8 mouse cellular contexts compared by ENCODE assay signal in genomic region chr17:21909456-21910052, GRCm38 (mm10). TPM values are rescaled to one million over a fixed set of nuclear protein-coding genes. Genes with fewer than 3 reads are reported as not detected.
DNase-seq lines count a peak whose midpoint lies in the region; ATAC-seq lines count a peak whose summit lies in the region.
"Not testable (repeated sequence)": the region's sequence is repeated elsewhere in the genome, so short reads cannot be mapped to it uniquely, and the experiment has no call there.

TSS of gene Zfp995 (minus strand) at chr17:21909926.

- DNase-seq in R1 (ENCODE audit: low read depth, low spot score), result peak; percentile 89
- DNase-seq in cerebellum, postnatal 25 days, result peak; percentile 68 to 72
- DNase-seq in frontal cortex, postnatal 25 days (ENCODE audit: low spot score in 2 of 2), result peak; percentile 23 to 50
- peak; percentile 63 for DNase-seq in hindbrain, embryonic 14.5 days (ENCODE audit: low spot score)
- DNase-seq in layer of hippocampus, postnatal 36 days, result peak; percentile 52 to 54
- DNase-seq in lung, postnatal 25 days (ENCODE audit: low spot score), result peak; percentile 84
- peak; percentile 29 for DNase-seq in retina, adult 2 months (ENCODE audit: low read depth, low spot score)
- DNase-seq in thymus, postnatal 4 days, result peak; percentile 67

- H3K4me1 ChIP-seq in hindbrain, embryonic 14.5 days (replicated peaks; ENCODE audit: control insufficient read depth, insufficient read depth, low read length), result not testable (repeated sequence)

- peak within 1 kb of the TSS; percentile 67 for H3K27ac ChIP-seq in hindbrain, embryonic 14.5 days

- H3K4me2 ChIP-seq in hindbrain, embryonic 14.5 days (replicated peaks), result peak within 1 kb of the TSS; percentile 79

- H3K36me3 ChIP-seq in hindbrain, embryonic 14.5 days (replicated peaks; ENCODE audit: control insufficient read depth, insufficient read depth), result not testable (repeated sequence)

- ATAC-seq in hindbrain, embryonic 14.5 days (ENCODE audit: low FRiP score), result peak; percentile 99

- H3K9me3 ChIP-seq in hindbrain, embryonic 14.5 days (ENCODE audit: control insufficient read depth, low read length), result not testable (repeated sequence)

- H3K4me3 ChIP-seq in hindbrain, embryonic 14.5 days (replicated peaks; ENCODE audit: low read length), result peak within 1 kb of the TSS; percentile 73

- H3K9ac ChIP-seq in hindbrain, embryonic 14.5 days, result peak within 1 kb of the TSS; percentile 86

- under 1% methylated on average over 24 of the region's 24 CpGs for WGBS in hindbrain, embryonic 14.5 days

- H3K27me3 ChIP-seq in hindbrain, embryonic 14.5 days (ENCODE audit: control insufficient read depth, insufficient read depth, low read length), result not testable (repeated sequence)

RNA-seq across cellular contexts. Expression of gene Zfp995, which starts in this region (rescaled TPM):
- polyA plus RNA-seq in hindbrain, embryonic 14.5 days (2014; fragmentation: Nextera tagmentation; extraction: Ambion mirVana), result 8.7 and 8.9 TPM in 2 replicates
- 1 to 10 TPM; 5.3 to 6.1 TPM for total RNA-seq in layer of hippocampus, postnatal 36 days (2021)

Comparison
In these comparisons a context has a peak if more than half of its experiments do, and no peak if none do; other contexts are left out.
1. Peak in every context shown above with its lines: DNase-seq, ATAC-seq, H3K4me3 ChIP-seq and H3K27ac ChIP-seq.
2. DNase-seq: peak in every context shown above with its lines; median percentile 89 in R1; 84 in lung, postnatal 25 days; 70 in cerebellum, postnatal 25 days; 67 in thymus, postnatal 4 days; 63 in hindbrain, embryonic 14.5 days; 53 in layer of hippocampus, postnatal 36 days; 36 in frontal cortex, postnatal 25 days; 29 in retina, adult 2 months.